Mouse (Mus musculus) neural tube, embryonic 11.5 days (tissue): Measurements from ENCODE around the gene Sel1l. TPM values are rescaled to one million over a fixed set of nuclear protein-coding genes. Genes with fewer than 3 reads are reported as not detected.
A peak's percentile ranks its signal among the peaks of the same experiment; 100 is the strongest.

Source experiments
- ATAC-seq: fragments of 200-750 bp; cut with Nextera tagmentation; 2 replicates; pipeline ENCODE4 v1.8.0; 2017; ENCODE audit warnings: moderate number of reproducible peaks, mild to moderate bottlenecking, moderate TSS enrichment, moderate library complexity; ENCODE audit not compliant: insufficient read depth, low FRiP score, low TSS enrichment
- DNase-seq: peaks from one replicate; pipeline ENCODE4 v3.0.0-alpha.2; 2015; ENCODE audit warnings: low spot score
- H3K27ac ChIP-seq: fragments of 300-500 bp; sonication (generic); 2 replicates; pipeline ENCODE4 v1.5.1; 2014; ENCODE audit warnings: low read depth, mild to moderate bottlenecking, low read length
- H3K27me3 ChIP-seq: fragments of 300-500 bp; sonication (generic); 2 replicates; pipeline ENCODE4 v1.6.1; 2014; ENCODE audit warnings: mild to moderate bottlenecking, low read length, mixed read lengths; ENCODE audit not compliant: control insufficient read depth, insufficient read depth
- H3K36me3 ChIP-seq: fragments of 300-500 bp; sonication (generic); 2 replicates; pipeline ENCODE4 v1.6.1; 2014; ENCODE audit warnings: mild to moderate bottlenecking, low read length, moderate library complexity, mixed read lengths; ENCODE audit not compliant: control insufficient read depth, insufficient read depth
- H3K4me1 ChIP-seq: fragments of 300-500 bp; sonication (generic); 2 replicates; pipeline ENCODE4 v1.6.1; 2014; ENCODE audit warnings: low read length, mixed read lengths; ENCODE audit not compliant: control insufficient read depth, insufficient read depth
- H3K4me2 ChIP-seq: fragments of 300-500 bp; sonication (generic); 2 replicates; pipeline ENCODE4 v1.6.1; 2014; ENCODE audit warnings: low read depth, mild to moderate bottlenecking, moderate library complexity
- H3K4me3 ChIP-seq: fragments of 300-500 bp; sonication (generic); 2 replicates; pipeline ENCODE4 v1.5.1; 2014; ENCODE audit warnings: low read depth, low read length
- H3K9ac ChIP-seq: fragments of 300-500 bp; sonication (generic); 2 replicates; pipeline ENCODE4 v1.6.1; 2014; ENCODE audit warnings: mild to moderate bottlenecking, low read length
- H3K9me3 ChIP-seq: fragments of 300-500 bp; sonication (generic); 2 replicates; pipeline ENCODE4 v1.6.1; 2016; ENCODE audit warnings: low read length; ENCODE audit not compliant: control insufficient read depth
- WGBS: fragments of 180-500 bp; shearing (Covaris S2); extraction: QIAGEN DNeasy Blood & Tissue Kit; methylation state at CpG from one replicate; pipeline ENCODE4 v1.1.7; 2014; 5-methylcytosine and 5-hydroxymethylcytosine counted together
- polyA plus RNA-seq: library from polyadenylated mRNA; unstranded; fragments of >200 nt; fragmentation: Nextera tagmentation; extraction: Ambion mirVana; gene quantifications from 2 replicates; pipeline ENCODE4 v1.2.1, GENCODE M21; 2014

The Sel1l gene
- polyA plus RNA-seq, 1 experiment from 2014 or later: 98.1 TPM

DNA sequence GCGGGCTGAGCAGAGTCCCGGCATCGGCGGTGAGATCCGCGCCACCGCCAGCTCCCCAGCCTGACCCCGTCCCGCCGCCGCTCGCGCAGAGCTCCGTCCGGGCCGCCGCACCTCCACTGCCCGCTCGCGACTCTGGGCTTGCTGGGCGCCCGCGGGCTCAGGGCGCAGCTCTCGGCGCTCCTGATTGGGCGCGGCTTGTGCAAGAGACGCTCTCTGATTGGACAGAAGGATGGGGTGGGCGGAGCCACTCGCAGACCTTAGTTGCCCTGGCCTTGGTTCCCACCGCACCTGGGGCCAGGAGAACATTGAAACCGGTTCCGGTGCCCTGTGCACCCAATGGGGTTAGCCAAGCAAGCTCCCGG is 70.0 kb downstream of the Sel1l start:
- 1% methylated on average over 22 of the region's 35 CpGs for WGBS
- Histone ChIP-seq H3K9me3 (no peaks in the 10 kb centered on the region), H3K36me3 (no peaks in the 10 kb centered on the region), H3K27ac (no peak overlapping the region), H3K27me3 (no peaks in the 10 kb centered on the region), H3K4me3 (peak overlapping the region; percentile 74), H3K4me2 (peak overlapping the region; percentile 96), H3K4me1 (peaks cover 4% of the 10 kb centered on the region; the same call in 1 of the 2 replicates), H3K9ac (peak overlapping the region; percentile 70)
- peak; percentile 95 for ATAC-seq
- peak; percentile 89 for DNase-seq

DNA sequence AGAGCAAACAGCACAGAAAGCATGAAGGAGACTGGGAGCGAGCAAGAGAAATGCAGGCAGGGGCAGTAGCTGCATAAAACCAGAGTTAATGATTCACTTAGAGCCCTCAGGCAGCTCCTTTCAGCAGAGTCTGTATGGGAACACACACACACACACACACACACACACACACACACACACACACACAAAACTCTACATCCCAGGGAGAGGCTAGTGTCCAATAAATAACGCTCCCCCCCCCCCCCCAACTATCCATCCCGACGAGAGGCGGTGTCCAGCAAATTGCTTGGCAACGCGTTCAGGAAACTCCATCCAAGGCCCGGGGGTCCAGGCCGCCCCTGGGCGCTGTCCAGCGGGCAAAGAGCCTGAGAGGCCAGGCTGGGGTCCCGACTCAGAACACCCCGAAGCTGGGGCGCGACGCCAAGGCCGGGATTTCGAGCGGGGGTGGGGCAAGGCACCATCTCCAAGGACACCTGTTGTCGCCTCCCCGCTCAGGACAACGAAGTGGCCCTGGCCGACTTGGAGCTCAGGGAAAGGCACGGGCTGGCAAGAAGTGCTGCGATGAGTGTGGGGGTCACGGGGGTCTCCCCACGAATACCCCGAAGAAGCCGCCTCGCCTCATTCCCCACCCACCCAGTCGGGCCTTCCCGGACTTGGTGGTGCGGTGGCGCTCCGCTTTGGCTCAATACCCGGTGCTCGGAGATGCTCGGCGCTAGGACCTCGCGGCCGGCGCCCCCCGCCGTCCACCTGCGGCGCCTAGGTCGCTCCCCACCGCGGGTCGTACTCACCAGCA is 70.5 kb downstream of the Sel1l start:
- DNase-seq (peak; percentile 53), ATAC-seq (peak; percentile 76)
- peak overlapping the region; percentile 70 for H3K9ac ChIP-seq
- H3K27ac ChIP-seq: no peak overlapping the region
- H3K4me3 ChIP-seq: peak overlapping the region; percentile 74
- no peaks in the 10 kb centered on the region for H3K9me3 ChIP-seq
- no peaks in the 10 kb centered on the region for H3K36me3 ChIP-seq
- peaks cover 4% of the 10 kb centered on the region; the same call in 1 of the 2 replicates for H3K4me1 ChIP-seq
- under 1% methylated on average over 41 of the region's 51 CpGs for WGBS
- no peaks in the 10 kb centered on the region for H3K27me3 ChIP-seq
- H3K4me2 ChIP-seq: peak overlapping the region; percentile 96

DNA sequence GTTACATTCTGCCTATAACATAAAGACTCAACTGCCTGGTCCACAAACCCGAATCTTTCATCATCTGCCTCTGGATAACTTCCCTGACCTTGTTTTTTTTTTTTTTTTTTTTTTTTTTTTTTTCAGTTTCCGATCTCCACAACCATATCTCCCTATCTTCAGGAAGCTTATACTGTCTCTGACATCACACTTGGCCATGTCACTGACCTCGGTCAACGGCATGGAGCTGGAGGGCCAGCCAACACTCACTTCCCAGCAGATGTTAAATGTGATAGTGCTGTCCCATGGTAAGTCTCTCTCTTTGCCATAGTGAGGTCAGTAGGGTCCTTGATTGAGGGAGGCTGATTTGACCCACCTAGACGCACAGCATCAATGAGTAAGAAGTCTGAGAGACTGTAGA is 72.6 kb downstream of the Sel1l start:
- ATAC-seq (no peak), DNase-seq (no peak)
- 83% methylated on average over 5 of the region's 5 CpGs for WGBS
- Histone ChIP-seq H3K4me3 (no peak overlapping the region), H3K9ac (no peak overlapping the region), H3K9me3 (no peaks in the 10 kb centered on the region), H3K36me3 (no peaks in the 10 kb centered on the region), H3K4me1 (peaks cover 4% of the 10 kb centered on the region; the same call in 1 of the 2 replicates), H3K27ac (no peak overlapping the region), H3K27me3 (no peaks in the 10 kb centered on the region), H3K4me2 (no peak overlapping the region)

DNA sequence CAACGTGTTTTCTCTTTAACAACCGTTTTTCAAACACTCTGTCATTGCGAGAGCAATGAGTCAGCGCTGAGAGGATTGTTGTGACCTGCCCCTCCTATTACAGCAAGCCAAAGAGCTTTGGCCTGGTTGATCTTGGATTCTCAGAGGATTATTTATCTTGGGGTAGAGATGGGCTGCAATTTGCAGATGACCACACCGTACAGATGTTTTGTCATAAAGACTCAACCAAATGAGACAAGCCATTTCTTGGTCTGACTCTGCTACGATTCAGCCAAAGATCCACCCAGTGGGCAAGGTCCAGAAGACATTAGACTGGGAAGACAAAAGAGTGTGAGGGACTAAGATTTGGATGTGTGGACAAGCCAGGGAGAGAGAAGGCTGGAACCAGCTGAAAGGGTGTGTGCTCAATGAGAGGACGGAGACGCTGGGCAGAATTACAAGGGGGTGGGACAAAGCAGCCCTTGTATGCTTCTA is 74.1 kb downstream of the Sel1l start:
- H3K36me3 ChIP-seq: no peaks in the 10 kb centered on the region

DNA sequence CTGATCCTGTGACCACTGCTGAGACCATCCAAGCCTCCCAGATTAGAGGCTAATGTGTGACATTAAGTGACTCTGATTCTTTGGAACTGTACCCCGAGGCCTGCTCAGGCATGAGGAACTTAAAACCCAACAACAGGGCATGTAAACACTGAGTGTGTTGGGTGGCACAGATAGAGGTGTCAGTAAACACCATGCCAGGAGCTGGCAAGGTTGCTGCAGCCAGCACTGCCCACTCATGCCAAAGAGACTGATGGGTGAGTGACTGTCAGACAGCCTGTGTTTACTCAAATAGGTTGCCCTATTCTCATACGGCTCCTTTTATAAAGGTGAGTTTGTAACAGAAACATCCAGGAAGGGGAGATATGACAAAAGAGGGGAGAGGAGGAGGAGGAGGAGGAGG is 80.1 kb downstream of the Sel1l start:
- Histone ChIP-seq H3K4me3 (no peak overlapping the region), H3K9ac (no peak overlapping the region), H3K4me1 (peaks cover 25% of the 10 kb centered on the region), H3K9me3 (no peaks in the 10 kb centered on the region), H3K27ac (no peak overlapping the region), H3K36me3 (no peaks in the 10 kb centered on the region), H3K27me3 (no peaks in the 10 kb centered on the region), H3K4me2 (no peak overlapping the region)
- no peak for DNase-seq
- WGBS: 88% methylated on average over 2 of the region's 2 CpGs
- no peak for ATAC-seq

More for the DNA sequence above, 74.1 kb downstream of the Sel1l start:
- Histone ChIP-seq H3K9ac (no peak overlapping the region), H3K27ac (no peak overlapping the region), H3K27me3 (no peaks in the 10 kb centered on the region), H3K4me3 (no peak overlapping the region), H3K9me3 (no peaks in the 10 kb centered on the region), H3K4me1 (peaks cover 4% of the 10 kb centered on the region; the same call in 1 of the 2 replicates), H3K4me2 (no peak overlapping the region)
- 70% methylated on average over 8 of the region's 8 CpGs for WGBS
- no peak for DNase-seq
- ATAC-seq: no peak

DNA sequence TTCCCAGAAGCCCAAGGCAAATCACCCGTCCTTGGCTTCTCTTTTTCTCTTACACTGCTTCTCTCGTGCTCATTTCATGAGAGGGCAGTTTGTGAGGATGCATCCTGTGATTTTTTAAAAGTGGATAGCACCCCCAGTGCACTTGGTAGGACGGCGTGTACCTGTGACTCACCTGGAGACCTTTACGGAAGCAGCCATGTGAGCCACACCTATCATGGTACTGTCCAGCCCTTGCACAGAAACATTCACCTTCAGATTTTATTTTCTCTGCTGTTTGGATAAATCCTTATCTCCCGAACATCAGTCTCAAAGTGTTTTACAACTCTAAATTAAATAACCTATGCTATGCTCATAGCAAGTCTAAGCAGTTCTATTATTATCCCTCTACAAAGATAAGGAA is 80.8 kb downstream of the Sel1l start:
- Histone ChIP-seq H3K36me3 (no peaks in the 10 kb centered on the region), H3K9ac (no peak overlapping the region), H3K9me3 (no peaks in the 10 kb centered on the region), H3K4me3 (no peak overlapping the region), H3K27me3 (no peaks in the 10 kb centered on the region), H3K27ac (no peak overlapping the region), H3K4me1 (peaks cover 25% of the 10 kb centered on the region), H3K4me2 (no peak overlapping the region)
- 90% methylated on average over 6 of the region's 6 CpGs for WGBS
- ATAC-seq (no peak), DNase-seq (no peak)

DNA sequence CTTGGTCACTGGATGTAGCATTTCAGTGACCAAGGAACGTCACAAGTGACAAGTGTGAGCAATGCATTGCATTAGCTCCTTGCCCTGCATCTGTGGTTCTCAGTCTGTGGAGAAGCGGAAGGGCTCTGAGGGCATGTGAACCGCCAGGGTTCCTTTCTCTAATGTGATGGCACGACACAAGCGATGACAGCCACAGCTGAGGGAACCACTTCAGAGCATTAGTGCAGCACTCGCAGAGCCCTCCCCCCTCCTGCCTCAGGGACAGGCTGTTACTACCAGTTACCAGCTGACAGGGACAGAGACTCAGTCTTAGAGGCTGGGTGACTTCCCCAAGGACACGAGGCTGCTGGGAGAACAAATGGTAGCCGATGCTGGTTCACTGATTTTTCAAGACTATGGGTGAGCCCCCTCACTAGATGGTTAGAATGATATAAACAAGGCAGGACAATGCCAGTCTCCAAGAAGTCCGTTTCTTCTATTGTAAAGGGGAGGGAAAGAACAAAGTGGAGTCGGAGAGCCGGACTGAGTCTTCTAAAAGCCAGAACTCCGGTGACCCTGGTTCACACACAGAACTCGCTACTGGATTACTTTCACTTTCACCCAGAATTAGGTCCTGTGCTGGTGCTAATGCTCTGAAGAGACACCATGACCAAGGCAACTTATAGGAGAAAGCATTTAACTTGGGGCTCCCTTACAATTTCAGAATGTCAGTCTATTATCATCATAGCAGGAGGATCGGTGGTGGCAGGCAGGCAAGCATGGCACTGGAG is 82.4 kb downstream of the Sel1l start:
- Histone ChIP-seq H3K27ac (0 out of 2 replicates have a peak overlapping the region, but pooled peaks have one; percentile 27), H3K36me3 (no peaks in the 10 kb centered on the region), H3K4me2 (peak overlapping the region; percentile 32), H3K27me3 (no peaks in the 10 kb centered on the region), H3K9me3 (no peaks in the 10 kb centered on the region), H3K9ac (0 out of 2 replicates have a peak overlapping the region, but pooled peaks have one; percentile 6), H3K4me1 (peaks cover 25% of the 10 kb centered on the region), H3K4me3 (no peak overlapping the region)
- DNase-seq: peak; percentile 67
- ATAC-seq: peak; percentile 82
- WGBS: 34% methylated on average over 14 of the region's 14 CpGs

DNA sequence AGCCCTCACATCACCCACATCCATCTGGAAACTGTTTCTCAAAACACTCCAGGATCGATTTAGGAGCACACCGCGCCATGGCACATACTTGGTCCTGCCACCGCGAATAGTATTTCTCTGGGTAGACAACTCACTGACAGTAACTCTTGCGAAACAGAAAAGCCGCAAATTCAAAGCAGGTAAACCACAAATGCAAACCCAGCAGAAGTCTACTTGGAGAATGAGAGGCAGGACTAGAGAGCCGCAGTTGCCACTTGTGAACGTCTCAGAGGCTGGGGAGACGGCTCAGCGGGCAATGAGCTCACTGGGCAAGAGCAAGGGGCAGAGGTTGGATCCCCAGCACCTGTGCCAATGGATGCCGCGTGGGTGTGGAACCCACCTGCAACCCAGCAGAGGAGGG is 83.5 kb downstream of the Sel1l start:
- H3K4me2 ChIP-seq: no peak overlapping the region
- no peak overlapping the region for H3K4me3 ChIP-seq
- no peaks in the 10 kb centered on the region for H3K36me3 ChIP-seq
- H3K27me3 ChIP-seq: no peaks in the 10 kb centered on the region
- no peaks in the 10 kb centered on the region for H3K9me3 ChIP-seq
- no peak overlapping the region for H3K27ac ChIP-seq
- no peak for DNase-seq
- WGBS: 41% methylated on average over 13 of the region's 13 CpGs
- peaks cover 25% of the 10 kb centered on the region for H3K4me1 ChIP-seq
- no peak overlapping the region for H3K9ac ChIP-seq
- ATAC-seq: no peak
